Mouse (Mus musculus) lung, postnatal 10 days (tissue): ENCODE measurements around the gene Olfr1222.
"Not testable (repeated sequence)": the region's sequence is repeated elsewhere in the genome, so short reads cannot be mapped to it uniquely, and the experiment has no call there.

Experiments used
- DNase-seq: peaks from one replicate; pipeline ENCODE4 v3.0.0; 2021

Olfr1222 gene

GRCm38 (mm10) chr2:89132954-89133353 lies at the start of gene Olfr1222:
Olfr1222 (minus strand) TSS chr2:89133054.
- no peak for DNase-seq

GRCm38 (mm10) chr2:89174569-89174968 lies 41.7 kb upstream of the Olfr1222 start, which contains the start of gene Olfr1225:
Olfr1225 (minus strand) TSS chr2:89174669.
- DNase-seq: no peak

- not testable (repeated sequence) for DNase-seq
These were observed 31.9 kb upstream of the Olfr1222 start for GRCm38 (mm10) chr2:89164711-89165110.

DNA sequence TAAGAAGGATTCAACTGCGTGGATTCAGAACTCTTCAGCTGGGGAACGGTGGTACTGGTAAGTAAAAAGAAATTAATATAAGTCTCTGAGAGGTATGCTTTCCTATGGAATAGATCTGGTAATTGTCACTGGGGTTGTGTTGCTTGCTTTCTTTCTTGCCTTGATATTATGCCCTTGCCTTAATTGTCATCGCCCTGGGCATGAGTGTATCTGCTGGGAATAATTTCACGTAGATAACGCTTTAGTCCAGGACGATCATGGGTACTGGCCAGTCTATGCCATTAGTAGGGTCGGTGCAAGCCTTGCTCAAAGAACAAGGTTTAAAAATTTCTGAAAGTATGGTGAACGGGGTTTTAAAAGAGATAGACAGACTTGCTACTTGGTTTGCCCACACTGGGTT lies 31.1 kb upstream of the Olfr1222 start, which contains the start of gene Olfr1224-ps1:
Olfr1224-ps1 (minus strand) TSS at position 101 of the 400 bp plus-strand sequence.
- DNase-seq: not testable (repeated sequence)

GRCm38 (mm10) chr2:89151460-89151859 lies 18.6 kb upstream of the Olfr1222 start, which contains the start of gene Olfr1223:
Olfr1223 (minus strand) TSS chr2:89151560.
- no peak for DNase-seq

GRCm38 (mm10) chr2:89117183-89117582 lies 15.7 kb downstream of the Olfr1222 start, which contains the start of gene Olfr1221:
Olfr1221 (minus strand) TSS chr2:89117283.
- DNase-seq: no peak

DNA sequence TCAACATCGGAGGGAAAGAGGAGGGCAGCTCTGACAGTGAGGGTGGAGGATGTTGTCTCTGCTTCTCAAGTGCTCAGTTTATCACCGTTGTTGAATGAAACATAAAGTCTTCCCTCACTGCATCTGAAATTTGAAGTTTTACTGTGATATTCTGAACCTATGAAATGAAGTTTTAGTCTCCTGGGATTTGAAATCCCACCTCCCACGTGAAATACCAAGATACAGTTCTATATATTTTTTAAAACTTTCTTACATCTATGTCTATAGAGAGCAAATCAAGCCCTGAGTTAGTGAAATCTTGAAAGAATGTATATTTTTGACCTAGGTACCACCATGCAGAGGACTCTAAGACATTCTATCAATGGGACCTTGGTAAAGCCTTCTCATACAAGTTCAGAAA lies 26.1 kb downstream of the Olfr1222 start, which contains the start of gene Olfr1220:
Olfr1220 (minus strand) TSS at position 101 of the 400 bp plus-strand sequence.
- no peak for DNase-seq

- no peak for DNase-seq
These were observed 27.2 kb downstream of the Olfr1222 start for GRCm38 (mm10) chr2:89105651-89106050.

GRCm38 (mm10) chr2:89093848-89094247 lies 39.0 kb downstream of the Olfr1222 start:
- no peak for DNase-seq

DNA sequence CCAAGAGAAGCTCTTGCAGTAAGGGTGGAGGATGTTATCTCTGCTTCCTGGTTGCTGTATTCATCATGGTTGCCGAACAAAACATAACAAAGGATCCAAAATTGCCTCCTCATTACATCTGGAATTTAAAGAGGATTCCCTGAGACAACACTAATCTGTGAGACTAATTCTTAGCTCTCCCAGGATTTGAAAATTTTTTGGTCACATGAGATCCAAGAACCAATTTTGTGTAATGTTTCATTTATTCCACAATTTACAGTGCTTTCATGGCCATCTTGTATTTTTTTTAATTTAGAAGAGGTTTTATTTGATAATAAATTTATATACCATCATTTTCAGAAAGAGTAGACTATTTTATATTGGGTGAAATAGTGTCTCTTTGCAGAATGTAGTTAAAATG lies 49.4 kb downstream of the Olfr1222 start, which contains the start of gene Olfr1219:
Olfr1219 (minus strand) TSS at position 101 of the 400 bp plus-strand sequence.
- no peak for DNase-seq

- no peak for DNase-seq
These were observed 51.4 kb downstream of the Olfr1222 start for GRCm38 (mm10) chr2:89081487-89081886.
